Mouse (Mus musculus) layer of hippocampus, postnatal 25 days (tissue): ENCODE data around the gene Ermn. TPM values are rescaled to one million over a fixed set of nuclear protein-coding genes. Genes with fewer than 3 reads are reported as not detected.

Source experiments
- DNase-seq, 2 experiments: peaks; one replicate each; pipeline ENCODE4 v3.0.0; 2022; ENCODE audit warnings: mixed read lengths in 2 of 2, low spot score in 1 of 2; ENCODE audit errors: extremely low spot score in 1 of 2
- total RNA-seq, 2 experiments: library from RNA; stranded (reverse); gene quantifications; 2 replicates each; pipeline ENCODE4 v1.2.3; 2021

Gene Ermn
- 10 to 100 TPM; 25.4 to 31.8 TPM for total RNA-seq

- DNase-seq: no peak
Observed at GRCm38 (mm10) chr2:58052821-58053581, at the start of gene Ermn. TSS of gene Ermn (minus strand) at chr2:58052864.

- DNase-seq: no peak
Observed at GRCm38 (mm10) chr2:58094818-58095217, 42.2 kb upstream of the Ermn start.

- no peak for DNase-seq
Observed at GRCm38 (mm10) chr2:58086420-58086819, 33.8 kb upstream of the Ermn start.

GRCm38 (mm10) chr2:58079849-58080248 is 27.2 kb upstream of the Ermn start:
- no peak for DNase-seq

GRCm38 (mm10) chr2:58055383-58055782 is 2.7 kb upstream of the Ermn start:
- DNase-seq: peak in 1 of 2 experiments; percentile 52

- no peak for DNase-seq
Observed at GRCm38 (mm10) chr2:58041867-58042266, 10.8 kb downstream of the Ermn start.

- DNase-seq: no peak
Observed at GRCm38 (mm10) chr2:58036926-58037325, 15.7 kb downstream of the Ermn start.

GRCm38 (mm10) chr2:58035635-58036034 is 17.0 kb downstream of the Ermn start:
- no peak for DNase-seq

GRCm38 (mm10) chr2:58031431-58031830 is 21.2 kb downstream of the Ermn start:
- no peak for DNase-seq

- no peak for DNase-seq
Observed at GRCm38 (mm10) chr2:58029404-58029803, 23.3 kb downstream of the Ermn start.

- no peak for DNase-seq
Observed at GRCm38 (mm10) chr2:58026740-58027139, 25.9 kb downstream of the Ermn start.

- DNase-seq: no peak
Observed at GRCm38 (mm10) chr2:58023556-58023955, 29.1 kb downstream of the Ermn start.

- DNase-seq: no peak
Observed at GRCm38 (mm10) chr2:58007081-58007480, 45.6 kb downstream of the Ermn start.

- no peak for DNase-seq
Observed at GRCm38 (mm10) chr2:58001497-58001896, 51.2 kb downstream of the Ermn start.

GRCm38 (mm10) chr2:57997752-57998430 is 54.8 kb downstream of the Ermn start, which contains the start of gene Galnt5:
TSS of gene Galnt5 (plus strand) at chr2:57997884.
- DNase-seq: no peak

Other genes starting within 250 kb of the Ermn start
- gene Galnt5, start 55.0 kb downstream of the Ermn start, total RNA-seq: under 1 TPM in 1 of 2 experiments, not detected in 1; 0.07 TPM
- gene Cytip, start 142.7 kb upstream of the Ermn start, total RNA-seq: not detected